Mouse (Mus musculus): ENCODE data around the gene Sh3bgrl. TPM values are rescaled to one million over a fixed set of nuclear protein-coding genes. Genes with fewer than 3 reads are reported as not detected.

Gene Sh3bgrl
- polyA plus RNA-seq, 1 experiment = 30.8 TPM

DNA sequence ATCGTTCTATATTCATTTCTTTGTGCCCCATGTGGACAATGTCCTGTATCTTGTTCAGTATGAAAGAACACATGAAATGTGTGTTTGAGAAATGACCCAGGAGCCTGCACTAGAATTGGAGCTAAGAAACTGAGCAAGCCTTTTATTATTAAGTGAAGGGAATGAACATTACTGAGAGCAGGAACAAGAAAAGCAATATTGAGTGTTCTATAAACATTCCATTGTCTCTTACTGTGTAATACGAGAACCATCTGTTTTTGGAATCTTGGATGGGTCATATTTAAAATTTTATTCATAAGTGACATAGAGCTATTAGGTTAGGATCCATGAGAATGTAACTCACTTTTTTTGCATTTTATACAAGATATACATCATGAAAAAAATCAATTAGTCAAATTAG is 36.7 kb downstream of the Sh3bgrl start:
- DNase-seq (ENCODE audit: low read depth) = no peak

DNA sequence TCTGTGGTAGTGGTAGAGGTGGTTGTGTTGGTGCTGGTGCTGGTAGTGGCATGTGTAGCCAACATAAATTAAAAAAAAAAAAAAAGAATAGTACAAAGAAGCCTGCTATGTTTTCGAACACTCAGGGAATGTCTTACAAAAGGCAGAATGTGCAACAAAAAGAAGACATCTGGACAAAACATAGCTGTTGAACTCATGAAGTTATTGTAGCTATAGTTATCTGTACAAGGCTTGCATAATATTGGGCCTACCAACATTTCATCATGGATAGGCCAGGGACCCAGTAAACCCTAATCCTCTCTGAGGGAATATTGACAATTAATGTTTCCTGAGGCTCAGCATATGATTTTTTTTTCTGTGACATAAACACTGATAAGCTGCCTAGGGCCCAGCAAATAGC is 37.3 kb downstream of the Sh3bgrl start:
- no peak for DNase-seq (ENCODE audit: low read depth)

DNA sequence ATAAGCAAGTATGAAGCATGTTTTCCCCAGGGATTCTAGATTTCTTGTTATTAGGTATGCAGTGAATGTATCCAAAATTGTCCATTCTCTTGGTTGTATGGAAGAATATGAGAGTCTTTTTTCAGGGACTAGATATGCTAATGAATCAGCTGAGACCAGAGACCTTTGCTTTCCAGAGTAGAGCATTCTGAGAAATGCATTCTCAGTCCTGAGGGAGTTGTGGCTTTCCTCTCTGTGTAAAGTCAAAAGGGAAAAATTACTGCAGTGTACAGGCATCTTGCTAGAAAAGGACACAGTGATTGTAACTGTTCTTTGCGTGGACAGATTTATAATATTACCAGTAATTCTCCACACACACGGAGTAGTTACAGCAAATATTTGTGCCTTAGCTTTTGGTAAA is 38.3 kb downstream of the Sh3bgrl start:
- no peak for DNase-seq (ENCODE audit: low read depth)

DNA sequence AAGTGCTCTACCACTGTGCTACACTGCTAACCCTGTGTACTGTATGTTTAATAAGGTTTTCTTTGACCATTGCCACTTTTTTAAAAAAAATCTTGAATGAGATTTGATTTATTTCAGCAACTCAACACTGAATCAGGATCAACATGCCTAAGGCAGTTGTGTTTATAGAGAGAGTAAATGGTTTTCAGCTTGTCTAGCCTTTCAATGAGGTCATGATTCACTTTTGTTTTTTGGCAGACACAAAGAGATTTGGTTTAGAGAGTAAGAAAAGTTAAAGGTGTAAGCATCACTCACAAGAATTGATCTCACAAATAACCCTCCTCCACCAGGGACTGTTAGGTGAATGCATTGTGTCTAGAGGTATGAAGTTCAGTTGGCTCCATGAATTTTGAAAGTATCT is 41.1 kb downstream of the Sh3bgrl start:
- DNase-seq (ENCODE audit: low read depth) = no peak

DNA sequence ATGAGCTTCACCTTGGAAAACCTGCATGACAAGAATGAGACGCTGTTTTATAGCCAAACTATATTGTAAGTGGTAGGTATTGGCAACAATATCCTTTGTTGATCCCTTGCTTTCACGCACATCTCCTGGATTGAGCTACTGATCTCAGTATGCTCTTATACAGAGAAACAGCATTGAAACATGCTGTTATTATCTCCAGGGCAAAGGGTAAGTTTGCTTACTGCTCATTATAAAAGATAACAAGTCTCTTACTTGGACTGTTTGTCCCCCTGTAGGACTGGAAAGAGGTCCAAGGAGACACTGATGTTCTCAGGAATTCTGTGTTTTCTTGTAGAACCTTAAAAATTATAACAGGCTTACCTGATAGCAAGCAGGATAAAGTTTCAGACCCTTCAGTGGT is 41.7 kb downstream of the Sh3bgrl start:
- no peak for DNase-seq (ENCODE audit: low read depth)

DNA sequence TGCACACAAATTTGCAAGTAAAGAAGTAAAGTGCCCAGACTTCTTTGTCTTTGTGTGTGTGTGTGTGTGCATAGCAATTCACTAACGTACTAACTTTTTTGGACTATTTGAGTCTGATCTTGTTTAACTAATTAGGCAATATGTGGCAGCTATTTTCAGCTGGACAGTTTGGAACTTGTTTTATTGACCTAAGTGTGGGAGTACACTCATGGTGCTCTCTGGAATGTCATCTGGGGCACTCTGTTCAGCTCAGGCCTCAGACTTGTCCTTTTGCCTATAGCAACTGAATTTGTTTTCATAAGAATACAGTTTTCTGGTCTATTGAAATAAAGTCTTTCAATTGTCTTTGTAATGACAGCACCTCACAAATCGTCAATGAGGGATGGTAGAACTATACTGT is 42.1 kb downstream of the Sh3bgrl start:
- no peak for DNase-seq (ENCODE audit: low read depth)

DNA sequence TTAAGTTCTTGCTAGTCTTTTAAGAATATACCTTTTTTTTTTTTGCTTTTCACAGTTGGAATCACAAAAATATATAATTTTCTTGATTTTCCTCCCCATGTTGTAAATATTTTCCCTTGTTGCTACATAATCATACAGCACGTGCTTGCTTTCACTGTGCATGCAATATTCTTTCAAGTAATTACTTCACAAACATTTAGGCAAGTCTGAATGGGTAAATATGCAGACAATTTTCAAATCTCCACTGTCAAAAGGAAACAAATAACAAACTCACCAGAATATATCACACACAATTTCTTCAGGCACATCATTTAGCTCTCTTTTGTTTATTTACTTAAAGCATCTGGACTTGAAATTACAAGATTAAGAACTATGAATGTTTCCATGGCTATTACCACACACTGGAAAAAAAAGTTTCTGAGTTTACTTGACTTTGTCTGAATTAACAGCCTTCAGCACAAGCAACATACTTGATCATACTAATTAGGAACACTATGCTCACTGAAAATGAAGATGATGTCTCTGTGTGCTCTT is 46.2 kb downstream of the Sh3bgrl start:
- no peak for DNase-seq (ENCODE audit: low read depth)

DNA sequence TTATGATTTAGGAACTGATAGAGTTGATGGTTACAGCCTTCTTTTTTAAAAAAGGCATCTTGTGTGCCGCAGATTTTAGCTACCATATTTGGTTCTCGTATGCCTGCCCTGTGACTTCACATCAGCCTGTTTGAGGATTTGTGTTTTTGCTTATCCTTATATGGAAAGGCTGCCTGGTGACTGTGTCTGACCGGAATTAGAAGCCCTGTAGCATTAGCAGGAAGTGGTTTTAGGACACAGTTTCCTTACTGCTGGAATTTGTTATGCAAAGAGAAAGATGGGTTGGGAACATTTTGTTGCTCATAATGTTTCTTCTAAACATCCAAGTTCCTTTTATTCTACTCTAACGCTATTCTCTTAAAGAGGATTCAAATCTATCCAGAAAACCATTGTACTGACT is 47.1 kb downstream of the Sh3bgrl start:
- DNase-seq (ENCODE audit: low read depth) = no peak

DNA sequence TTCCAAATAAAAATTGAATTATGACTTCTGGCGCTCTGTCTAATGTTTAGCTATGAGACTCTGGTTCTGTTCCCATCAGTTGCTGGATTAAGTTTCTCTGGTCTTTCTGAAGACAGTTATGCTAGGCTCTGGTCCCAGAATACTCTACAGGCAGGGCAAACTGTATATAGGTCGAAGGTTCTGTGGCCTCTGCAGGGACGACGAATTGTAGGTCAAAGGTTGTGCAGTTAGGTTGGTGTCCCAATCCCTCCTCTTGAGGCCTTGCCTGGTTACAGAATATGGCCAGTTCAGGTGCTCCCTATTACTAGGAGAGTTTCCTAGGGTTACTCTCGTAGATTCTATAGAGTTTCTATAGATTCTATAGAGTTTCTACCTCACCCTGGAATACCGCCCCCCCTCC is 50.6 kb downstream of the Sh3bgrl start:
- DNase-seq (ENCODE audit: low read depth) = no peak

DNA sequence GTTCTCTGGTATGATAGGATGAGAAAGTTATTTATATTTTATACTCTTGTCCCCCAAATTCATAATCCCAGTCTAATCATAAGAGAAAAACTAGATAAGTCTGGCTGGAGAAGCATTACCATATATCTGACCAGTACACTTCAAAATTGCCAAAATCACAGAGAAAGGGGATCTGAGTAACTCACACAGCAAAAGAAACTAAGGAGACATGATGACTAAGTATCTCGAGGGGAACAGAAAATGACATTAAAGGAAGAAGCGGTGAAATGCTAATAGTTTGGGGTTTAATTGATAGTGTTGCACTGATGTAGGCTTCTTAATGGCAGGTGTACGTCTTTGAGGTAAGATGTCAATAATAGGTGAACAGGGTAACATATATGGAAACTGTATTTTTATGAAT is 51.9 kb downstream of the Sh3bgrl start:
- DNase-seq (ENCODE audit: low read depth) = no peak

DNA sequence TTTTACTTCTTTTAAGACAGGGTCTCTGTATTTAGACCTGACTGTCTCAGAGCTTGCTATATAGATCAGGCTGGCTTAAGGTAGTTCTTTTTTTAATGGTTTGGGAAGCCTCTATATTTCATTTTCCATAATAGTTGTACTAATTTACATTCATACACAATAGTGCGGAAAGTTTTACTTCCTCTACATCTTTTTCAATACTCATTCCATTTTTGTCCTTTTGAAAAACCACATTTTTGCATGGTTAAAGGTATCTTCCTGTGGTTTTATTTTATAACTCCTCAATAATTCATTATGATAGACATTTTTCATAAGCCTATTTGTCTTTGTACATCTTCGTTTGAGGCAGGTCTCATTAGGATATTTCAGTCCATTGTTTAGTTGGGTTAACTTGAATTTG is 56.1 kb downstream of the Sh3bgrl start:
- no peak for DNase-seq (ENCODE audit: low read depth)

DNA sequence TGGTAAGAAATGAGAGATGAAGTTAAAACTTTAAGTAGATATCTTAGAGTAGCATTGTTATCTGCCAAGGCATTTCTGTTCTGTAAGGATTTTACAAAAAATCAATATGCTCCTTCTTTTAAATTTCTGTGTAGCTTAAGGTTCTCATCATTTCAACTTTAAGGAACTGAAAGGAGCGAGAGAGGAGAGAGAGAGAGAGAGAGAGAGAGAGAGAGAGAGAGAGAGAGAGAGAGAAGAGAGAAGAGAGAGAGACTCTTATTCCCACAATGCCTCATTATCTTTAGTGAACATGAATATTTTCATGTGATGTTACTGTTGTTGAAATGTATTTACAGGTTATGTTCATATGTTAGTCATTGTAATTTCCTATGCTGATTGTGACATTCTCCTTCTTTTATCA is 65.2 kb downstream of the Sh3bgrl start:
- no peak for DNase-seq (ENCODE audit: low read depth)

DNA sequence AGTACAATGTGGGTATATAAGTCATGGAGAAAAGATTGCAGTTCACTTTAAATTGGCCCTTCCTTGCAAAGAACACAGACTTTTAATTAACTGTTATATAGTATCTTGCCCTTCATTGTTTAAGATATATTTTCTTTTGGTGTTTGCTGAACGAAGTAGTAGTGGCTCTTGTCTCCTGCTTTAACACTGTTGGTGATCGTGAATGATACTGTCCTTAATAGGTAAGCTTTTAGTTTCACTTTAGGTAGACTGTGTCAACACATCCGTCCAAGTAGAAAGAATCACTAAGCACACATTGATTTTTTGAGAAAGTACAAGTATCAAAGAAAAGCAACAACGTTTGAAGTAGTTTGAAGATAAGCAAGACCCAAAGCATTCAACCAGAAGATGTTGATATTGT is 65.7 kb downstream of the Sh3bgrl start:
- DNase-seq (ENCODE audit: low read depth) = no peak

DNA sequence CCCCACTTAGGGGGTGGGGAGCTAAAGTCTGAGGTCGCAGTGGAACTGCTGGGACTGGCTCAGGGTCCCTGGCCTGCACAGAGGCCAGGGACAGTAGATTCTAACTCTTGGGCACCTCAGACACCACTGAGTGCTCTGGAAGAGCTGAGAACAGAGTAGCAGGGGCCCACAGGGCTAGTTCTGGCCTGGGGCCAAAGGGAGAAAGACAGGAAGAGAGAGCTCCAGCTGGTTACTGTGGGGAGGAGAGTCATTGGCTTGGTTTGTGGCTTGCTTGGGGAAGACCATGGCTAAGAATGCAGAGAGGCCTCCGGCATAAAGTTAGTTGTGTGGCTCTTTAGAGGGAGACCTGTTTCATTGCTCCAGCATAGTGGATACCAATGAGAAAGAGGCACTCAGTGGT is 79.9 kb downstream of the Sh3bgrl start:
- no peak for DNase-seq (ENCODE audit: low read depth)

DNA sequence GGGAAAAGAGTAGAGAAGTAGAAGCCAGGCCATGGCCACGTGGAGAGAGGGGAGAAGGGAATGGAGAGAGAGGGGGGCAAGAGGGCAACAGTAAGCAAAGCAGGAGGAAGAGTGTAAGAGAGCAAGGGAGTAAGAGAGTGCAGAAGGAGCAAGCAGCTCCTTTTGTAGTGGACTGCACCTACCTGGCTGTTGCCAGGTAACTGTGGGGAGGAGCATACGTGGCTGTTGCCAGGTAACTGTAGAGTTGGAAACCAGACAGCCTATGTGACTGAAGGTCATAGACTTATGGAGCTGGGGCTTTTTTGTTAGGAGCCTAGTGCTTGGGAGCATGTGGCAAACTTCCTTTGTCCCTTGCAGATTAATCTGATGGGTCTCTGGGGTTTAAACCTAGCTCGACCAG is 80.3 kb downstream of the Sh3bgrl start:
- DNase-seq (ENCODE audit: low read depth) = no peak

DNA sequence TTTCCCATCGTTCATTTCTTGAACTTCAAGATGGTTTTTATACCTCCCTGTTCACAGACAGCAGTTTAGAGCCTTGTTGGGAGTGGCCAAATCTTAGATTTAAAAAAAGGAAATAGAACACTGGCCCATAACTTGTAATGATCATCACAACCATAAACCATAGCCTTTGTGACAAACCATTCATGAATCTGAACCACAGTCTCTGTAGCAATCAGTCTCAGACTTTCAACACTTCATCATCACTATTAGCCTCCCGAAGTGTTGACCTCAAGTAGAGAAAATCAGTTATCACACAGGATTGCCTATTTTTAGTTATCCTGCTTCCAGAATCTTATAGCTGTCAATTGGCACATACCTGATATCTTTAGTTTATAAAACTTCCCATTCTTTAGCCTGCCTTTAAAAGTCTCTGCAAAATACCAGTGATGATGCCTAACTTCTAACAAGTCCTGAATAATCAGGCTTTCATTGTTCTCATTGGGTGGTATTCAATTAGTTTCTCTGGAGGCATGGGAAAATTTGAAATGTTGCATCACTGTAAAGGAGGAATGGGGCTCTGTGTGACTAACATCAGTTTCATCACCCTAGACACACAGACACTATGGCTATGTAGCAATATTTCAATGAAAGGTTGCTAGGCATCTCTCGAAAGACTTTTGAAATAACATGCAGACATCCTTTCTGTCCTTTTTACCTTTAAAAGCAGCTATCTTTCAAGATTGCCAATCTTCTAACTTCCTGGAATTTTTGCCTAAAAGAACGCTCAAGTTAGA is 89.7 kb downstream of the Sh3bgrl start:
- DNase-seq (ENCODE audit: low read depth) = no peak

DNA sequence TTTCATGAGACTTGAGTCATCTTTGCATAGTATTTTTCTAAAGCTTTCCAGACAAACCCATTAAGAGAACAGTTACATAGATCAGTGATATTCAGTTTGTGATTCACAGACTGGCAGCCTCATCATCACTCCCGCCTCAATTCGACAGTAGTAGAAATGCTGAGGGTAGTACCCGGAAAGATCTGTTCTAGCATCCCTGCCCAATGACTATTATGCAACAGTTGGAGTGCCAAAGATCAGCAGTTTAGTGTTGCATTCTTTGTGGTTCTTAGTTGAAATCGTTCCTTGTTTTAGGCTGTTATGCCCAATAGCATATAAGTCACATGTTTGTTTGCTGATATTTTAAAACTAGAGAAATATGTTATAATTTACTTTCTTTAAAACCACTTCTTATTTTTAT is 94.4 kb downstream of the Sh3bgrl start:
- no peak for DNase-seq (ENCODE audit: low read depth)

DNA sequence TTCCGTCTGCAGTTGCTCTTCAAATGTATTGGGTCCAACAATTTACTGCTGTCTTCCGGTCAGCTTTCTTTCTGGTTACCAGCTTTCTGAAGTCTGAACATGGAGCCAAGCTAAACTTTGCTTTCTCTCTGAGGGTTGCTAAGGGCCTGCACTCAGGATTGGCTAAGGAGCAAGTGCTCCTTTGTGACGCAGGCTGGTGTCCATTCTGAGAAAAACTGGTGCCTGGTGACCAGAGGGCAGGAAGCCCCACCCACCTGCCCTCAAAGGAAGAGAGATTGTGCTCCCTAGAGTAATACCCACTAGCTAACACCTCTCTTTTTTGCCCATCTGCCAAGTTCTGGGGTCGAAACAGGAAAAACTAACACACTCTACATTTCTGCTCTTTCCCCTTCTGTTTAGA is 95.8 kb downstream of the Sh3bgrl start:
- no peak for DNase-seq (ENCODE audit: low read depth)

DNA sequence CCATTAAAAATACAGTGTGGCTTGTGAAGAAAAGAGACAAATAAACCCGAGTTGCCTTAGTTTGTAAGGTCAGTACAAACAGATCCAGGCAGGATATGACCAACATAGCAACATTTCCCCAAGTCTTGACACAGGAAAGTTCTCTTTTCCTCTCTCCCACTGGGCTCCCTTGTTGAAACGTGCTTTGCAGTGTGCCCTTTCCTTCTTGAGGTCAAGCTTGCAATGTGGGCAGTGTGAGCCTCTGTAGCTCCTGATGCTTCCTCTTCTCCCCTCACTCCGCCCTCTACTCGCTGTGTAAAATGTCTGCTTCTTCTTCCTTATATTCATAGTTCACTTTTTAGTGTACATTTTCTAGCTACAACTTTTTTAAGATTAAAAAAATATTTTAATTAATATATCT is 96.3 kb downstream of the Sh3bgrl start:
- no peak for DNase-seq (ENCODE audit: low read depth)

DNA sequence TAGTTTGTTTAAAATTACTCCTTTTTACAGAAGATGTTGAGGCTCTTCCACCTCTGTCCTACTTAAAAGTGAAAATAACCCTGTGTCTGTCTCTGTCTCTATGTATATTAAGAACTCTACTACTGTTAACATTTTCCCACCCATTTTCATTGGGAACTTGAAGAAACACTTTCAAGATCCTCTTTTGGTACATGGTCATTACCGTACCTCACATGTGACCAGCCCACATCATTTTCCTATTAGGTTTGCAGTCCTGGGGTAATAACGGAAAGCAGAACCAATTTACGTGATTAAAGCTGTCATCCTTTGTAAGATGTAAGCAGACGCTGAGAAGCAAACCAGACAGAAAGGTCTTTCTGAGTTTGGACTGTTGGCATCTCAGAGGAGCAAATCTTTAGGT is 101.3 kb downstream of the Sh3bgrl start, which contains the start of gene Gm6377:
Gene Gm6377, plus strand, starts transcription at position 289 of the 400 bp plus-strand sequence.
- no peak for DNase-seq (ENCODE audit: low read depth)

DNA sequence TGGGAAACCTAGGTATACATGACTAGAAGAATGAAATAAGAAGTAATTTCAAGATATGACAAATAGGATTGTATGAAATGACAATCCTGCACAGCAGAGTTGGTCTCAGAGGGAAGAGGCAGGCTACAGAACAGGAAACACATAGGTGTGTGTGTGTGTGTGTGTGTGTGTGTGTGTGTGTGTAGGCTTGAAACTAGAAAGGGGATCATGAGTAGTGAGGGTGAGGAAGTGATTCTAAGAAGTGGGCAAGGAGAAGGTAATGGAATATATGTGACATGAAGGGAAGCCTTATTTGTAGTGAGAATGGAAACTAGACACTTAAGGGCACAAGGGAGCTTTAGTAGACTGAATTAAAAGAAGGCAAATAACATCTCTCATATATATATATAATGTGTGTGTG is 112.7 kb downstream of the Sh3bgrl start:
- no peak for DNase-seq (ENCODE audit: low read depth)

DNA sequence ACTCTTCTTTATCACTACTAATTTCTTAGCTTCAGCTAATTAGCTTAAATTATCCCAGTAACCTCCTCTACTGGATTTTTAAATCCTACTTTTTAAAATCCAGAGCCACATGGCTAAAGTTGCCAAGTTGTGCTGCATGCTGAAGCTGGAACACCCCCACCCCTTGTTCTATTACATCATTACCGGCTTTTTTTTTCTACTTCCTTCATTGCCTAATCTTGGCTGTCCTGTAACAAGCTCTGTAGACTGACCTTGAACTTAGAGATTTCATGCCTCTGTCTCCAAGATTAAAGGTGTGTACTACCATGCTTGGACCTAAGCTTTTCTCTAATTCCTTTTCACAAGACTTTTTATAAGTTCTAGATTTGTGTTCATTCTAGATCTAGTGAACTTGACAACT is 133.6 kb downstream of the Sh3bgrl start:
- DNase-seq (ENCODE audit: low read depth) = no peak

DNA sequence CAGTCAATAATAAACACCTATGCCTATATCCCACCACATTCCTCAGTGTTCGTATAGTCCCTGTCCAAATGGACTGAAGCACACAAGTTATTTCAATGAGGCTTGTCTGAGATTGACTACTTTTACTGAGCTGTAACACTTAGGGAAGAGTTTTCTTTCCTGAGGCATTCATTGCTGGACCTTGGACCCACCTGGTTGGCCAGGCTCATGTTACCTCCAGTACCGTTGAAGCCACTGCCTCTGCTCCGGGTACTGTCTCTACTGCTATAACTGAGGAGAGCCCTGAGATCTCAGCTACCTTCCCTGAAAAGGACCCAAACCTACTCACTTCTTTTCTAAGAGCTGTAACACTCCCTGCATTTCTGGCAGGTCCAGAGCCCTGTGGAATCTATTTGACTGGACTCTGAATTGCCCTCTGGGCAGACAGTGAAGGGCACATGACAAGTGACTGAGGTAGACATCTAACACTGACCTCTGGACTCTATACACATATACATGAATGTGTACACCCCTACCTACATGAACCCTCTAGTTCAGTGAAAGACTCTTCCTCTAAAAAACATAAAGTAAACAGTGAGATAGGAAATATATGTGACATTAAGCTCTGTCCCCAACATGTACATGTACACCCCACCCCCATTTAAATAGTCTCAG is 140.3 kb downstream of the Sh3bgrl start:
- DNase-seq (ENCODE audit: low read depth) = no peak

All from gonadal fat pad, adult 2 months (tissue).